Mouse (Mus musculus) limb, embryonic 15.5 days (tissue): Measurements from ENCODE around the gene Hes2. TPM values are rescaled to one million over a fixed set of nuclear protein-coding genes. Genes with fewer than 3 reads are reported as not detected.

Experiments used
- ATAC-seq: fragments of 200-750 bp; cut with Nextera tagmentation; 2 replicates; pipeline ENCODE4 v1.8.0; 2017; ENCODE audit warnings: low read depth, moderate TSS enrichment; ENCODE audit not compliant: insufficient number of reproducible peaks, low FRiP score, low TSS enrichment
- H3K27ac ChIP-seq: fragments of 300-500 bp; sonication (generic); 2 replicates; pipeline ENCODE4 v1.5.1; 2015; ENCODE audit warnings: moderate library complexity, mild to moderate bottlenecking, inconsistent platforms
- H3K27me3 ChIP-seq: fragments of 300-500 bp; sonication (generic); 2 replicates; pipeline ENCODE4 v1.6.1; 2015; ENCODE audit warnings: inconsistent platforms
- H3K36me3 ChIP-seq: fragments of 300-500 bp; sonication (generic); 2 replicates; pipeline ENCODE4 v1.6.1; 2015; ENCODE audit warnings: inconsistent platforms
- H3K4me1 ChIP-seq: fragments of 300-500 bp; sonication (generic); 2 replicates; pipeline ENCODE4 v1.6.1; 2015; ENCODE audit warnings: inconsistent platforms
- H3K4me2 ChIP-seq: fragments of 300-500 bp; sonication (generic); 2 replicates; pipeline ENCODE4 v1.6.1; 2015; ENCODE audit warnings: mild to moderate bottlenecking, inconsistent platforms
- H3K4me3 ChIP-seq: fragments of 300-500 bp; sonication (generic); 2 replicates; pipeline ENCODE4 v1.5.1; 2015; ENCODE audit warnings: mild to moderate bottlenecking, inconsistent platforms
- H3K9ac ChIP-seq: fragments of 300-500 bp; sonication (generic); 2 replicates; pipeline ENCODE4 v1.6.1; 2015; ENCODE audit warnings: inconsistent platforms
- H3K9me3 ChIP-seq: fragments of 300-500 bp; sonication (generic); 2 replicates; pipeline ENCODE4 v1.6.1; 2016; ENCODE audit warnings: inconsistent platforms
- WGBS: fragments of 180-500 bp; shearing (Covaris S2); methylation state at CpG from one replicate; pipeline ENCODE4 v1.1.7; 2015; 5-methylcytosine and 5-hydroxymethylcytosine counted together
- polyA plus RNA-seq: library from polyadenylated mRNA; unstranded; fragments of >200 nt; fragmentation: Nextera tagmentation; extraction: Ambion mirVana; gene quantifications from 2 replicates; pipeline ENCODE4 v1.2.1, GENCODE M21; 2015

The Hes2 gene
- polyA plus RNA-seq, 1 experiment from 2014 or later = 0.12 TPM

DNA sequence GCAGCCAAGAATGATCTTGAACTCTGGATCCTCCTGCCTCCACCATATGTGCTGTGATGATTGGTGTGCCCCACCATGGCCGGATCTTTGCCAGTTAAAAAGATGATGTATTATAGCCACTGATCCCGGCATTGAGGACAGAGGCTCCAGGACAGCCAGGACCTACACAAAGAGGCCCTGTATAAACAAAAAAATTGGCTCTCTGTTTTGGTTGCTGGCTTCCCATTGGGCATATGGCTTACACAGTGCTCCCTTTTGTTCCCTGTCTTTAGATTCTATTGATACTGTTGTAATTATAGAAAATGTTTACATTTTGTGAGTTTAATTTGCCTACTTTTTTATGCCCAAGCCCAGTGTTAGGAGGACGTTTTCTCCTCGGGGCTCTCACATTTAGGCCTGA, 33.9 kb downstream of the Hes2 start:
- no peak for ATAC-seq
- Histone ChIP-seq H3K4me1 (0 out of 2 replicates have a peak, but pooled peaks cover 6% of the 10 kb centered on the region), H3K9me3 (no peaks in the 10 kb centered on the region), H3K9ac (no peak overlapping the region), H3K27ac (no peak overlapping the region), H3K4me2 (no peak overlapping the region), H3K4me3 (no peak overlapping the region), H3K36me3 (no peaks in the 10 kb centered on the region), H3K27me3 (no peaks in the 10 kb centered on the region)
- WGBS = 47% methylated on average over 4 of the region's 4 CpGs

DNA sequence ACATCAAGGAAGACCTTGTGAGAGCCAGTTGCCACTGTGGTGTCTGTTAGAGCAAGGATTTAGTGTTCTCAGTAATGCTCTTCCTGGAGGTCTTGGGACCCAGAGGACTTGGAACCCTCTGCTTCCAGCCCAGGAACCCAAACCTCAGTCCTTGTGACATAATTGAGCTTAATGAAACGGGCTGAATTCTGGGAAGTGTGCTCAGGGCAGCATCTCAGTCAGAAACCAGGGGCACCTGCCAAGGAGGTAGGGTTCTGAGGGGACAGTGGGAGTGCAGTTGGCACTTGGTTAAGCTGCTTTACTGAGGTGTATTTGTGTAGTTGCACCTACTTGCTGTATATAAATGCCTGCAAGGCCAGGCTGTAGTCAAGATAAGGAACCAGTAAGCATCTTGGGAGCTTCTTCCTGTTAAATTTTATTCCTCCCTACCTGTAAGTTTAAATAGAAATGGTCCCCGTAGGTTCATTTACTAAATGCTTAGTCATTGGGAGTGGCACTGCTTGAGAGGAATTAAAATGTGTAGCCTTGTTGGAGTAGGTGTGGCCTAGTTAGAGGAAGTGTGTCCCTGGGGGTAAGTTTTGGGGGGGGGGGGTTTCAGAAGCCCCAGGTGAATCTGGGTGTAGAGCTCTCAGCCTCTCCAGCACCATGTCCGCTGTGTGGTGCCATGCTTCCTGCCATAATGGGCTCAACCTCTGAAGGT, 36.0 kb downstream of the Hes2 start:
- Histone ChIP-seq H3K27ac (no peak overlapping the region), H3K9me3 (no peaks in the 10 kb centered on the region), H3K4me1 (0 out of 2 replicates have a peak, but pooled peaks cover 6% of the 10 kb centered on the region), H3K9ac (no peak overlapping the region), H3K27me3 (no peaks in the 10 kb centered on the region), H3K4me2 (no peak overlapping the region), H3K4me3 (no peak overlapping the region), H3K36me3 (no peaks in the 10 kb centered on the region)
- no peak for ATAC-seq
- 78% methylated on average over 3 of the region's 3 CpGs for WGBS

DNA sequence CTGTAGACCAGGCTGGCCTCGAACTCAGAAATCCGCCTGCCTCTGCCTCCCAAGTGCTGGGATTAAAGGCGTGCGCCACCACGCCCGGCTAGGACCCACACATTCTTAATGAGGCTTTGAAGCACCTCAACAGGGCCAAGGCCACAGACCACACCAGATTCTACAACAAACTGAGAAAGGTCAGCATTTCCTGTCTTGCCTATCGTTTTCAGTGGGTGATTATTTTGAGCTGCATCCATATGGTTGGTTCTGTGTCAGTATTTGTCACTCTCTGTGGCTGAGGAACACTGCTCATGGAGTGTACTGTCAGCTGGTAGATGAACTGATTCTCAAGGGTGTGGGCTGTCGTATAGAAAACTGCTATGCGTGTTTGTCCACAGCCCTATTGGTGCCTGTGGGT, 37.6 kb downstream of the Hes2 start:
- Histone ChIP-seq H3K36me3 (no peaks in the 10 kb centered on the region), H3K9me3 (no peaks in the 10 kb centered on the region), H3K4me3 (no peak overlapping the region), H3K27me3 (no peaks in the 10 kb centered on the region), H3K4me2 (no peak overlapping the region), H3K9ac (no peak overlapping the region), H3K27ac (no peak overlapping the region), H3K4me1 (peaks cover under 1% of the 10 kb centered on the region; the same call in 1 of the 2 replicates)
- no peak for ATAC-seq
- 94% methylated on average over 9 of the region's 9 CpGs for WGBS

DNA sequence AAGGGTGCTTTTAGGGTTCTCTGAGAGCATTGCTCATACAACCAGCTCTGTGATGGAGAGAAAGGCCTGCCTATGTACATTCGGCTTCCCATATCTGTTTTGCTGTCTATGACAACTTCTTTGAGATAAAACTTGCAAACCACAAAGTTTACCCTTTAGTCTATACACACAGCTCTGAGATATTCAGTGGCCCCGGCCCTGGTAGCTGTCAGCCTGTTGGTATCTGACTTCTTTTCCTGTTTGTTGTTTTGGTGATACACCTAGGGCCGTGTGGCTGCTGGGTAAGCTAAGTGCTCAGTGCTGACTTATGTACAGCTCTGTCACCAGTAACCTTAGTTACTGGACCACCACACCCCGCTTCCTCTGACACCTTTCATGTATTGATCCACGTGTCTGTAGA, 38.9 kb downstream of the Hes2 start:
- H3K9me3 ChIP-seq = no peaks in the 10 kb centered on the region
- no peak overlapping the region for H3K4me3 ChIP-seq
- peaks cover 8% of the 10 kb centered on the region for H3K4me1 ChIP-seq
- no peak overlapping the region for H3K27ac ChIP-seq
- H3K27me3 ChIP-seq = no peaks in the 10 kb centered on the region
- 77% methylated on average over 5 of the region's 5 CpGs for WGBS
- ATAC-seq = no peak
- H3K36me3 ChIP-seq = no peaks in the 10 kb centered on the region
- no peak overlapping the region for H3K9ac ChIP-seq
- H3K4me2 ChIP-seq = no peak overlapping the region

DNA sequence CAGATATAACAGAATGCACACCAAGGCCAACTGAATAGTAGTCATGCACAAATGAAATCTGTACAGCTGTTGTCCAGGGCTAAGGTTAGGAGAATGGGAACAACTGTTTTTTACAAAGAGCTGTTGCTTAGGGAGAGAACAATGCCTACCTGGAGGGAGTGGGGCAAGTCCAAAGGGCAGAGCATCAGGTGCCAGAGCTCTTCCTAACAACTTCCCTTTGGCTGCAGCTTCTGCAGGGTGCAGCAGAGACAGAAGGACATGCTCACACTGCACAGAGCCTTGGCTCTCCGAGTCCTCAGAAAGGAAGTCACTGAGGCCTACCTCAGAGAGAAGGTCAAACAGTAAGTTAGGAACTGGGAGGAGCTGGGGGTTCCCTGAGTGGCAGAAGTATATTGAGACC, 41.0 kb downstream of the Hes2 start:
- Histone ChIP-seq H3K9ac (no peak overlapping the region), H3K4me2 (no peak overlapping the region), H3K36me3 (no peaks in the 10 kb centered on the region), H3K9me3 (no peaks in the 10 kb centered on the region), H3K4me3 (no peak overlapping the region), H3K27ac (no peak overlapping the region), H3K4me1 (peaks cover 14% of the 10 kb centered on the region), H3K27me3 (no peaks in the 10 kb centered on the region)
- WGBS = 70% methylated on average over 1 of the region's 1 CpGs
- ATAC-seq = no peak

DNA sequence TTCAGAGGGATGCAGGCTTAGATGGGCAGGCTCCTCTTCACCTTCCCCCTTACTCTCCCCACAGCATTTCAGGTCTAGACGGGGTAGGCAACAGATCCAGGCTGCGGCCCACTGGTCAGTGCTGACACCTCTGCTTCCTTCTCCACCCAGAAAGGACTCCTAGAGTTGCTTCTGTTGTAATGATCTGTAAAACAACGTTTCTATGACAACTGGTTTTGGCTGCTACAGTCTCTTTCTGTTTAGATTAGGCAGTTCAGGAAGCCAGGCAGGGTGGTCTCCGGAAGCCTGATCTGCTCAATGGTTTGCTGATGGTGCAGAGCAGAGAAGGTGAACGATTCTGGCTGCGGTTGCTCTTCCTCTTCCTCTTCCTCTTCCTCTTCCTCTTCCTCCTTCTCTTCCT, 42.8 kb downstream of the Hes2 start:
- WGBS = 67% methylated on average over 6 of the region's 6 CpGs
- no peaks in the 10 kb centered on the region for H3K27me3 ChIP-seq
- H3K4me2 ChIP-seq = no peak overlapping the region
- no peaks in the 10 kb centered on the region for H3K36me3 ChIP-seq
- no peaks in the 10 kb centered on the region for H3K9me3 ChIP-seq
- H3K9ac ChIP-seq = no peak overlapping the region
- no peak overlapping the region for H3K27ac ChIP-seq
- peaks cover 20% of the 10 kb centered on the region for H3K4me1 ChIP-seq
- H3K4me3 ChIP-seq = no peak overlapping the region
- ATAC-seq = no peak

DNA sequence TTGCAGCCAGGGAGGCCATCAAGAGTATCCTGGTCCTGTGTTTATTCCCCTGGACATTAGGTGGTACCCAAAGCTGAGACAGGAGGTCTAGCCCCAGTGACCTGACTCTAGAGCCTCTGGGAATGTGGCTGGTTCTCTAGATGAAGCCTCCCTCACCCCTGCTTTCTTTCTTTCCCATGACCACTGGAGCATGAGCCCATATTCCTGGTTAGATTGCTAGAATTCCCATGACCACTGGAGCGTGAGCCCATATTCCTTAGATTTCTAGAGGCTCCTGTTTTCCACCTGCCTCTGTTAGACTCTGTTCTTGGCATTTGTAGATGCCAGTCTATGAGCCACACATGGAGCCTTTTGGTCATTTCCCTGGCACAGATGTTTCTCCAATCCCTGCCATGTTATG, 43.8 kb downstream of the Hes2 start:
- Histone ChIP-seq H3K4me3 (no peak overlapping the region), H3K9ac (no peak overlapping the region), H3K27me3 (no peaks in the 10 kb centered on the region), H3K27ac (no peak overlapping the region), H3K9me3 (no peaks in the 10 kb centered on the region), H3K4me1 (peaks cover 21% of the 10 kb centered on the region), H3K36me3 (no peaks in the 10 kb centered on the region), H3K4me2 (no peak overlapping the region)
- no peak for ATAC-seq
- WGBS = 90% methylated on average over 1 of the region's 1 CpGs

DNA sequence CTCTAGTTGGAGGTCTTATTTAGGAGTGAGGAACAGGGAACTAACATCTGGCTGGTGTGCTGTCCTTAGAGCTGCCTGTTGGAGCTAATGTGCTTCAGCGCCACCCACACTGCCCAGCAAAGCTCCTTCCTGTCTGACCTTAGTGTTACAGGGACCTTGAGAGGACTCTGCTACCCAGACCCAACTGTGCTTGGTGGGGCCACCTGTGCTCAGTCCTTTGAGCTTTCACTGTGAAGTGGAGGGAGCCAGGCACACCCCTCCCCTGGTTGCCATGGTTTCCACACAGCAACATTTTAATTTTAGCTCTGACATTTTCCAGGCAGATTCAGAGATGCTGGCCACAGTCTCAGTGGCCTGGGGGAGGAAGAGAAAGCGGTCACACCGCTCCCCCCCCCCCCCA, 44.2 kb downstream of the Hes2 start:
- H3K4me3 ChIP-seq = no peak overlapping the region
- H3K27me3 ChIP-seq = no peaks in the 10 kb centered on the region
- H3K36me3 ChIP-seq = no peaks in the 10 kb centered on the region
- no peak overlapping the region for H3K27ac ChIP-seq
- 59% methylated on average over 3 of the region's 3 CpGs for WGBS
- no peak overlapping the region for H3K9ac ChIP-seq
- H3K4me2 ChIP-seq = no peak overlapping the region
- peaks cover 21% of the 10 kb centered on the region for H3K4me1 ChIP-seq
- no peak for ATAC-seq
- H3K9me3 ChIP-seq = no peaks in the 10 kb centered on the region

DNA sequence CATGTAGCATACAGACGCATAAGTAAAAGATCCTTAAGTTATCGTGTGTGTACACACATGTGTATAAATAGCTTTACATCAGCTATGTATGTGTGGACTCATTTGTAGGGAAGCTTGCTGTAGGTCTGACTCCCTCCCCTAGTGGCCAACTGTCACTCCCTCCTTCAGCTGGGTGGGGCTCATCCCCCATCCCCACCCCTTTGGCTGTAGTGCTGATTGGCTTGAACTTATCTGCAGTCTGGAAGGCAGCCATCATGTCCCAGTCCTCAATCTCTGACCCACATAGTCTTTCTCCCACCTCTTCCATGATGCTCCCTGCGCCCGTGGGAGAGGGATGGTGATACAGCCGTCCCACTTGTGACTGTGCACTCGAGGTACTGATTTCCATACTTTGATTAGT, 46.0 kb downstream of the Hes2 start:
- no peaks in the 10 kb centered on the region for H3K36me3 ChIP-seq
- 88% methylated on average over 6 of the region's 6 CpGs for WGBS
- no peaks in the 10 kb centered on the region for H3K27me3 ChIP-seq
- ATAC-seq = no peak
- peaks cover 21% of the 10 kb centered on the region for H3K4me1 ChIP-seq
- H3K4me3 ChIP-seq = no peak overlapping the region
- no peak overlapping the region for H3K9ac ChIP-seq
- H3K27ac ChIP-seq = no peak overlapping the region
- no peaks in the 10 kb centered on the region for H3K9me3 ChIP-seq
- no peak overlapping the region for H3K4me2 ChIP-seq

DNA sequence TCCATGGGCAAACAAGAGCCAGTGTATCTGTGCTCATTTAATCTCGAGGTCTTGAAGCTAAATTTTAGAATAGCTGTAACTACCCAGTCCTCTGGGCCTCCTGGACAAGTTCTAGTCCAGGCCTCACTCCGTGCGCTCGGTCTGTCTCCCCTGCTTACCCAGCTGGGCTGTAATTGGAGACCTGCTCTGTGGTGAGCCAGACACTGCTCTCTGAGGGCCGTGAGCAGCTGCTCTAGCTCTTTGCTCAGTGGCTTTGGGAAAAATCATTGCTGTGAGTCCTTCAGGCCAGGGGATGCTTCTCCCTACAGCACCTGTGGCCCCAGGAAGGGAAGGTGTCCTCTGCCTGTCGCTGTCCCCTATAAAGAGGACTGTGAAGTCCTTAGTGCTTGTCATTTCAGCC, 47.5 kb downstream of the Hes2 start:
- Histone ChIP-seq H3K27ac (no peak overlapping the region), H3K4me1 (peaks cover 21% of the 10 kb centered on the region), H3K4me2 (no peak overlapping the region), H3K9me3 (no peaks in the 10 kb centered on the region), H3K4me3 (no peak overlapping the region), H3K36me3 (no peaks in the 10 kb centered on the region), H3K9ac (no peak overlapping the region), H3K27me3 (no peaks in the 10 kb centered on the region)
- ATAC-seq = no peak
- 38% methylated on average over 6 of the region's 6 CpGs for WGBS

DNA sequence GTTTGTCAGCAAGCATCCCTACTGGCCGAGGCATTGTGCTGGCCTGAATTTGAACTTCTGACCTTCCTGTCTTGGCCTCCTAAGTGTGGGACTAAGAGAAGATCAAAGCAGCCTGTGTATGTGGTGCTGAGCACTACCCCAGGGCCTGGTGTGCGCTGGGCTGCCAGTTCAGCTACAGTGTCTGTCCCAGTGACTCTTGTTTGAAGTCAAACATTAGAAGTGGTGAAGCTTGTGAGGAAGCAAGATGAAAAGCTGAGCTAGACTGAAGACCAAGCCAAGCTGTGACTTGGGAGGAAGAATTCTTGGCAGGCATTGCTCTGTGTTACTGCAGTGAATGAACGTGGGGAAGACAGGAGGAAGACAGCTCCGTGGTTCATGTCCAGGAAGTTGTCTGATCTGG, 51.0 kb downstream of the Hes2 start:
- no peak overlapping the region for H3K4me2 ChIP-seq
- WGBS = 35% methylated on average over 4 of the region's 4 CpGs
- H3K9me3 ChIP-seq = no peaks in the 10 kb centered on the region
- H3K27me3 ChIP-seq = no peaks in the 10 kb centered on the region
- ATAC-seq = no peak
- no peak overlapping the region for H3K27ac ChIP-seq
- H3K4me3 ChIP-seq = no peak overlapping the region
- peaks cover 11% of the 10 kb centered on the region for H3K4me1 ChIP-seq
- H3K36me3 ChIP-seq = peaks cover 3% of the 10 kb centered on the region; the same call in 1 of the 2 replicates
- H3K9ac ChIP-seq = no peak overlapping the region
